Mouse (Mus musculus): ENCODE measurements around the gene Gadd45g.

The Gadd45g gene

DNA sequence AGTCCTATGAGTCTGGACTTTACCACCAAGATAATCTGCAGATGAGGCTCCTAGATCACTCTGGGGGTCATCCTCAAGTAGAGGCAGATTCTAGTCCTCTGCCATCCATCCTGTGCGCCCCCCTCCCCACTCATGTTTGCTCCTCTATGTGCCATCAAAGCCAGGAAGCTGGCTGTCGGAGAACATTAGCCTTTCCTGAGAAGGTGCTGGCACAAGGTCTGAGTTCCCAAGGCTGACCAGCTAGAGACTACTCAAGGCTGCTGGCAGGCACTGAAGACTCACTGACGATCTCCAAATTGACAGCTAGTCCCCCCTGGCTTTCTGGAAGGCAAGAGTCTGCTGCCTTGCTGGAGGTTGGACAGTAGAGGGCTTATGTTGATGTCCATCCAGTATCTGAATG, 35.7 kb downstream of the Gadd45g start:
- DNase-seq (ENCODE audit: extremely low read depth, low read depth), result no peak

GRCm38 (mm10) chr13:51884250-51884649, 37.8 kb downstream of the Gadd45g start:
- no peak for DNase-seq (ENCODE audit: extremely low read depth, low read depth)

- DNase-seq (ENCODE audit: extremely low read depth, low read depth), result no peak
These were observed 39.1 kb downstream of the Gadd45g start for GRCm38 (mm10) chr13:51885594-51885993.

GRCm38 (mm10) chr13:51886085-51886484, 39.6 kb downstream of the Gadd45g start:
- DNase-seq (ENCODE audit: extremely low read depth, low read depth), result no peak

DNA sequence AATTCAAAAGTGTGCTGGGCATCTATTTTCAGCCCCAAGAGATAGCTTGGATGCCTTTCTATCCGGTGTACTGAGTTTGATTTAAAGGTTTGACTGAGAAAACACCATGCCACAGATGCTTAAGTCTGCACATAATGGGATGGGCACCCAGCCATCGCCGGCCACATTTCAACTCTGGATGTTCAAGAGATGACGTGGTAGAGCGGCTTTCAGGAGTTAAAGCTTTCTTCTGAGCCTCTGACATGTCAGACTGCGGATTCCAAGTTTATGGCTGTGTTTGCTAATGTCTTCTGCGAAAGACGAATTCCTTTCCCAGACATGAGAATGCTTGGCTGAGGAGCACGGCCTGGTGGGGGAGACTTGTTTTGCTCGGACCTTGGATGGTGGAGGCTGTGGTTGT, 40.2 kb downstream of the Gadd45g start:
- DNase-seq (ENCODE audit: extremely low read depth, low read depth), result no peak

- DNase-seq (ENCODE audit: extremely low read depth, low read depth), result no peak
These were observed 41.9 kb downstream of the Gadd45g start for GRCm38 (mm10) chr13:51888426-51888825.

DNA sequence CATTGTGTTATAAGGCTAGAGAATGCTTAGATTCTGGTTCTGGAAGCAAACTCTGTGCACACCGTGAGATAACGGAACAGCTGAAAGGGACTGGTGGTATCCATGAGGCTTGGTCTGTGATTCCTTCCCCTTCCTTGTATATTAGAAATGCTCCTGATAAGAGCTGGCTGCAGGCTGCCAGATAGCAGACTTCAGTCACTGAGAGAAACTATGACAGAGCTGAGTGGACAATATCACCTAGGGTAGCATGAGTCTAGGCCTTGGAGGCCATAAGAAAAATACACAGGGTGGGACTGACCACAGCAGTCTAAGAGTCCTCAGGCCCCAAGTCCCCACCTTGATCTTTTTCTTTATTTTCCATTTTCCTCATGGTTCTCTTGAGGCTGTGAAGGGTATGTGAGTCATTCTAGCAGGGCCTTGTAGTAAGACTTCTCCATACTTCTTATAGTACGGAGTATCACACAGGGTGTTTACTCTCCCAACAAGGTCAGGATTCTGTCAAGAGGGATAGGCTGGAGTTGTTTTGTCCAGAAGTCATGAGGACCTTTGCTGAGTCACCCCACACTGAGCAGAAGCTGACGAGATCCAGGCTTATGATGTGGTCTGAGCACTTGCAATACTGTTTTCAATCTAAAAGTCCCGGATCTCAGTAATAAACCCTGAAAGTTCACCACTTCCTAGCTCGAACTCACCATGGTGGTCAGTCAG, 45.5 kb downstream of the Gadd45g start:
- no peak for DNase-seq (ENCODE audit: extremely low read depth, low read depth)

DNA sequence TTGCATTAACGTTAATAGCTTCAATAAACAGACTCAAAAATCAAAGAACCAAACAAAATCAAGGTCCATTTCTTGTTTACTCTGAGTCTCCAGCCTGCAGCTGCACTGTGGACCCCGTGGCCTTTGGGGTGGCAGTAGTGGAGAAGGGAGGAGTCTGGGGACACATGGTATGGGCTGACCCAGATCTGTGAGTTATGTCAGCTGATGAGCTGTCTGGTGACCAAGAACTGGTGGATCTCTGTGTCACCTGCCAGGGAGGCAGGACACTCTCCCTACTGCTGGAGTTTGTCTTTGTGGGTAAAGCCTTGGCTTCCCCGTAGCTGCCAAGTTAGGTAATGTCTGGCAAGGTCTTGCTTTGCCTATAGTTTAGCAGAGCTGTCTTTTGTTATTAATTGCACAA, 51.1 kb downstream of the Gadd45g start:
- no peak for DNase-seq (ENCODE audit: extremely low read depth, low read depth)
